Mouse (Mus musculus) MN1 (cell line): ENCODE measurements at regions not wholly inside any gene's neighbourhood (a gene's known extent, or its start where the extent isn't known, plus 50 kb on each side); places are given as distances from the start of the nearest gene placed in this dataset.

Experiments
- DNase-seq: peaks from one replicate; pipeline ENCODE4 v3.0.0-alpha.2; 2016; ENCODE audit warnings: low spot score

DNA sequence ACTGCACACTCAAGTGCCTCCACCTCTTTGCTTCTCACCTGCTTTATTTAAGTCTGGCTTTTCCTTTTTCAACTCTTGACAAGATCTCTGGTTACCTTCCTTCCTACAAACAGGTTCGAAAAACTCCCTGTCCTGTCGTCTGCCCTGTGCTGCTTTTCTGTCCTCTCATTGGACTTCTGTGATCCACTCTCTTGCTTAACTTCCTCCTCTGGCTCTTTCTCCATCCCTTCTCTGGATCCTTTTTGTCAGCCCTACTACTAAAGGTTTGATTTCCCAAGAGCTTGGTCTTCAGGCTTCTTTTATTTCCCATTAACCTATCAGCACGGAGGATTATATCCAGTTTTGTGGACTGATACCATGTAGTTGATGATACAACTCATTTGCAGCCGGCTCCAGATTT lies 149.8 kb downstream of the Satb1 start:
- no peak for DNase-seq

DNA sequence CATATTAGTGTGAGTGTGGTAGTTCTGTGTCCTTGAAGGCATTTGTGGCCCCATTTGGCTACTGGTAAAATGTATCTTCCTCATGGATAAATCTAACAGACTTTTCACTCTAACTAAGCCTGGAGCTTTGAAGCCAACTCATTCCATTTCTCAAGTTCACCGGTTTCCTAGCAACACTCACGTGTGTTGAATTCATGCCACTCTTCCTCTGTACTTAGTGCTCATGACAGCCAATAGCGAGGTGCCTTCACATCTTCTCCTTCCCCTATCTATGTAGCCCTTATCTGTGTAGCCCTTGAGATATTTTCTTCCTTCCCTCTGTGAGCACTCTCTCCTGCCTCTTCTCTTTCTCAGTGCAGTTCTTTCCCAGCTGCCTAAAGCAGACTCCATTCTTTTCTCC lies 150.7 kb downstream of the Satb1 start:
- no peak for DNase-seq

DNA sequence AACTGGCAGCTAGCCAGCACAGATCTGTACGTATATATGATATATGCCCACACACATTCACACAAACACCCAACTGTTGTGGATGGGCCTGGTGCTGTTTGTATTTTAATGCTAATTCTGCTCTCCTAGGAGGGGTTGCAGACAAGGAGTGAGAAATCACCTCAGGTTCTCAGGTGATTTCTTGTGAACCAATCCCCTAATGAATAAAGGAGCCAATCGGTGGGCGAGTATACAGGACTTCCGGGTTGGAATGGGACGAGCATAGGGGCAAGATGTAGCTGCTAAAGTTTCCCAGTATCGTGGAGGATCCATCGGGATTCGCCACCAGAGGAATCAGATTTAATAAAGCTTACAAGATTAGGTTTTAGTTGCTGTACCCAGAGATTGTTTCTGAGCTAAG lies 155.6 kb downstream of the Satb1 start:
- DNase-seq = no peak

DNA sequence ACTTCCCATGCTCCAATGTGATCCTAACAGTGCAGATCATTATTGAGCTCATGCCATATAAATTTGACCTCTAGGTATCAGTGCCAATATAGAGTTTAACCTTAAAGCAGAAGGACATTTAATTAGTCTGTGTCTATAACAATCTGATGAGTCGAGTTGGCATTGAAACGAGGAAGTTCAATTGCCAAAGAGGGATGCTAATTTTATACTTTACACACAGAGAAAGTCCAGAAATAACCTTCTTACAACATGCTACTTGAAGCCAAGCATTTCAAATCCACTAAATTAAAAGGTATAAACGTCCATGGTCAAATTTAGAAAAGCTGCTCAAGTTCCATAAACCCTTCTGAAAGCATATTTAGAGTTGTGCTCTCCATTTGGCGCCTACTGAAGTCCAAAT lies 174.7 kb downstream of the Satb1 start:
- DNase-seq = no peak

DNA sequence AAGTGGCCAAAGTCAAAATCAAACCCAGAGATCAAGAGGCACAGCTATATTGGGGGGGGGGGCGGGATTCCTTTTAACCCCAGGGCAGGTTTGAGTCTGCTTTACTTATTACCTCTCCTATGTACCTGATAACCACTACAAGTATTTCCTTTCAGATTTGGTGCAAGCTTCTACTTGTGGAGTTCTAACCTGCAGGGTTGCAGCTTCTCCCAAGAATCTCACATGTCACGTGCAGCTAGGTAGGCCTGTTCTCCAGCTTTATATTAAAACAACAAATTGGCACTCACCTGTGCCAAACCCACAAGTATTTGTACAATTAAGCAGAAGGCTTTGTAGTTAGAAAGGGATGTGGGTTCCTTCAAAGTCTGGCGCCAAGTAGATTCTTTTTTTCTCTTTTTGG lies 179.2 kb downstream of the Satb1 start:
- DNase-seq = no peak

- DNase-seq = no peak
Measured at GRCm38 (mm10) chr17:51651880-51652279, 181.2 kb downstream of the Satb1 start.

DNA sequence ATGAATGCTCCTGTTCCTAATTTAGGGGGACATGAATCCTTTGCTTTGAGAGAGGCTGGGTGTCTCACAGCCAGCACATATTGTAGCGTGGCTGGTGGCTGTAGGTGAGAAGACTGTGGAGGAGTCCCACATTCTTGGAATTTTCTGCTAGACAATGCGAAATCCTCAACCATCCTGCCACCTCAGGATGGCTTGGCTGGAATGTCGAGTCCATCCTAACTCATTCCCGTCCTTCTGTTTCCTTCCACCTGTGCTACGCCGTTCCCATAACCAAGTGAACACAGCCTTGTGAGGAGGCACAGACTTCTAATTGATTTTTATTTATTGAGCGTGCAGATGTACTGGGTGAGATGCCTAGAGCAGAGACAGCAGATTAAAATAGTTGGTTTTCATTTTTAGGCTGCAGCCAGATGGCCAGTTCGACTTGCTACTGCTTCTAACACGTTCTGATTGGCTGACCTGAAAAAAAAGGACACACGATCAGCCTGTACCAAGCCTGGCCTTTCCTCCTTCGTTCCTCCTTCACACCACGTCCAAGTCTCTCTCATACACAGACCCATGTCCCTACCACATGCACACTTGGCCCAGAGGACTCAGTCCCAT lies 183.8 kb downstream of the Satb1 start:
- no peak for DNase-seq

DNA sequence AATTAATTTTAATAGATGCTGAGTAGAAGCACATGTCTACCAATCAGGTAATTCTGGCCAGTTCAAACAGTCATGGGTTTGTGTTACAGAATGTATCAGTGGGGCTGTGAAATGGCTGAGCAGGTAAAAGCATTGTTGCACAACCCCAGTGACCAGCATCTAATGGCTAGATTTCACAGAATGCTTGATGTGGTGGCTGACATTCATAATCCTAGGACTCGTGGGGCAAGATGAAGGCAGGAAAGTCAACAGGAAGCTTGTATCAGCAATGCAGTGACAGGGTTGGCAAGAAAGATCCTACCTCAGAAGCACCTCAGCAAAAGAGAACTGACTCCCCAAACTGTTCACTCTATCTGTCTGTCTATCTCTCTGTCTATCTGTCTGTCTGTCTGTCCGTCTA lies 186.7 kb downstream of the Satb1 start:
- no peak for DNase-seq

DNA sequence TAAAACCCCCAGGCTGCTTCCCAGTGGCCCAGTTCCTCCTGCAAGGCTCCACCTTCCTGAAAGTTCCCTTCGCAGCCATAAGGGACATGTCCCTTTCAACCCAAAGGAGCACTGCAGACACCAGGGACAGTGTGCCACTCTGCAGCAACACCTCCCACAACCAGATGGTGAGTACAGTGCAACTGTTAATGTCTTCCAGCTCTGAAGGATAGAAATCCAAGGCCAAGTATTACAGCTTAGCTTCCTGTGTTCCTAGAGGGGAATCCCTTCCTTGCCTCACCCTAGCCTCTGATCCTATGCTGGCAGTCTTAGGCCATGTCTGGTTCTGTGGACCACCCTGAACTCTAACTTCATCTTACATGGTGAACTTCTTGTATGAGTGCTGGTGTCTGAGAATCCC lies 187.2 kb downstream of the Satb1 start:
- no peak for DNase-seq

DNA sequence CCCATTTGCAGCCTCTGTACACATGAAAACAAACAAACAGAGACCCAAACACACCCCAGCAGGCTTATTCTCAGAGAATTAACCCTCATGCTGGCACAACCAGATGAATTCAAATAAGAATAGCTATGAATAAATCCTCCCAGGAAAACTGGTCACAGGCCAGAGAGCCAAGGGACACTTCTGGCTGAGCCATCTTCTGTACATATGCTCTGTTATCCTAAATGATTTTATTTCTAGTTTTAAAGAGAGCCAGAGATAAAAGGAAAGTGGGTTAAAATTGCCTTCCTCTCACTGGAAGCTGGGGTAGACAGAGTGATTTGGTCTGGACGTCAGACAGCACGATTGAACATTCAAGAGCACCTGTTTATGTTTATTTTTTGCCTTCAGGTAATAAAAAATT lies 190.4 kb downstream of the Satb1 start:
- no peak for DNase-seq

DNA sequence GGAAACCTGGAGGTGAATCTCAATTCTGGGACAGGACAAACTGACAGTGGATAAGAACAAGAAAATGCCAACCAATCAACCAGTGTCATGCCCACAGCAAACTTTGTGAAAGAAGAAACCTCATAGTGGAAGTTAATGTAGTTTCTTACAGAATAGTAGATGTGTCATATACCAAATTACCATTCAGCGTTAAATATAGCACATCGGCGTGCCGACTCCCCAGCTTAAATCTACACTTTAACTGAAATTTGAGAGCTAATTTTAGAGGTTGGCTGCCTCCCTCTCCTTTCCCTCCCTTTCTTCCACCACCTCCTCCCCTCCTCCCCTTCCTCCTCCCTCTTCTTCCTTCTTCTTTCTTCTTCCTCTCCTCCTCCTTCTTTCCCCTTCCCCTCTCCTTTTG lies 197.2 kb downstream of the Satb1 start:
- no peak for DNase-seq

DNA sequence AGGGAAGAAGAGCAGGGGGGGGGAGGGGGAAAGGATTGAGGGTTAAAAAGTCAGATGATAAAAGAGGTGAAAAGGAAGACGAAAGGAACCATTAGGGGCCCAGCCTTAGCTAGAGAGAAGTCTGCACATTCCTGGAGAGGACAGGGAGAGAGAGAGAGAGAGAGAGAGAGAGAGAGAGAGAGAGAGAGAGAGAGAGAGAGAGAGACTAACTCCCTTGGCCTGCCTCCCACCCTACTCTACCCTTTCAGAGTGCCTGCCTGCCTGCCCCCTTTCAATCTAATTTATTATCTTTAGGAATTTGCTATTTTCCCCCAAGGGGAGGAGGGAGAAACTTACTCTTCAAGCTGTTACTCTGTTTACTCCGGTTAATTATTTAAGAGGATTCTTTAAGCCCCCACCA lies 201.5 kb downstream of the Satb1 start:
- no peak for DNase-seq

GRCm38 (mm10) chr17:51620528-51620927 lies 212.6 kb downstream of the Satb1 start:
- no peak for DNase-seq

DNA sequence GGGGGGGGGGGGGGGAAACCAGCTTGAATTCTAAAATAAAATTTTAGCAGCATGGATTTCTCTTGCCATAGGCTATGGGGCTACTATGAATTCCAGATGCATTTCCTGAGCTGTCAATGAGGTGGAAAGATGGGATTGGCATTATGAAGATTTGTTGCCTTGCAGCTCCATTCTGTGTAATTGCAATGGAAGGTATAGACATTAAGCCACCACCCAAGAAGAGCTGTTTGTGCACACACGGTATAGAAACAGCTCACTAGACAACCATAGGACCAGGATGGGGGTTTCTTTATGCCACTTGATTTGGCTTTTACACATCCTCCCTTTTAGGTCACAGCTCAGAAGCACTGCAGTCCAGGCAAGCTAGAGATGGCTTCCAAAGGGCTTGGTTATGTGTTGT lies 247.8 kb downstream of the Satb1 start:
- no peak for DNase-seq

- no peak for DNase-seq
Measured at GRCm38 (mm10) chr17:51583984-51584880, 248.9 kb downstream of the Satb1 start.

- DNase-seq = no peak
Measured at GRCm38 (mm10) chr17:51583277-51583676, 249.8 kb downstream of the Satb1 start.

DNA sequence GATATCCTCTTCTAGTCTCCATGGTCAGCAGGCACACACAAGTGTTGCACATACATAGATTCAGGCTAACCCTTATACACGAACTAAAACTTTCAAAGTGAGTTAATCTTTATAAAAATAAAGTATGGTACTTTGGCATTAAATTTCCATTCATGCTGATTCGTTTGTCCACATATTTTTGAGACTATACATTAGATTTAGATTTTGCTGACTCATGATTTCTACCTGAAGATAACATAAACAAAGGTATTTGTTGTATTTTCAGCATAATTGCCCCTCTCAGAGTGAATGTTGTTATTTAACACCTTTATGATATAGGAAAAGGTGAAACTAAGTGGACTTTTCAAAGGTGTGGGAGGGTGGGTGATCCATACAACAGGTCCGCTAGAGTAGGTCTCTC lies 277.2 kb downstream of the Satb1 start:
- DNase-seq = no peak

GRCm38 (mm10) chr17:51554446-51554845 lies 278.6 kb downstream of the Satb1 start:
- DNase-seq = no peak

DNA sequence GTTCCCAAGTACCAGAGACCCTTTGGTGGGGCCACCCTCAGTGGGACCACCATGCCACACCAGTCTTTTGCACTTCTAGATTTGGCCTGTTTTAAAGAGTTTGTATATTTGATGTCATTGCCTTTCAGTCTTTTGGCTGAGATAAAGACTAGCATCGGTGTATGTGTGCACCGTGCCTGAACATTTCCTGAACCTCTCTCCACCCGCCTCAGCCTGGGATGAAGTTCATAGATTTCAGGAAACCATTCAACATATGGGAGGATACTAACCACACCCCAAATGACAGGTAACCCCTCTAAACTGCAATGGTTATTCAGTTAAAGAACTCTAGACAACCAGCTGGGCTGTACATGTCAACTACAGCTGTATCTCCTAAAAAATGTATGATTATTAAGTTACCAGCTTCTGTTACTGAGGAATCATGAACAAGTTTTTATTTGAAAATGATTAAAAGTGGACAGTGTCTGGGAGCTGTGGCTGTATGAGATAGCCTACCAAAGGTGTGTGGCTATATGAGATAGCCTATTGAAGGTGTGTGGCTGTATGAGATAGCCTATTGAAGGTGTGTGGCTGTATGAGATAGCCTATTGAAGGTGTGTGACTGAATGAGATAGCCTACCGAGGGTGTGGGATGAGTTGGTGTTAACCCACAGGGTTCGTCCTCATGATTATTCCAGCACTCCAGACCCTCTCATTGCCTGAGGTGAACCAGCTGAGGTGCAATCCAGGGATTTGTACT lies 280.6 kb downstream of the Satb1 start:
- no peak for DNase-seq

GRCm38 (mm10) chr17:51546999-51547398 lies 286.1 kb downstream of the Satb1 start:
- no peak for DNase-seq

GRCm38 (mm10) chr17:51542544-51542943 lies 290.5 kb downstream of the Satb1 start:
- DNase-seq = no peak

- DNase-seq = peak; percentile 71
Measured at GRCm38 (mm10) chr17:51534678-51535077, 298.4 kb downstream of the Satb1 start.

GRCm38 (mm10) chr17:51534270-51534669 lies 298.8 kb downstream of the Satb1 start:
- DNase-seq = peak; percentile 58
